In the genomic region with DNA sequence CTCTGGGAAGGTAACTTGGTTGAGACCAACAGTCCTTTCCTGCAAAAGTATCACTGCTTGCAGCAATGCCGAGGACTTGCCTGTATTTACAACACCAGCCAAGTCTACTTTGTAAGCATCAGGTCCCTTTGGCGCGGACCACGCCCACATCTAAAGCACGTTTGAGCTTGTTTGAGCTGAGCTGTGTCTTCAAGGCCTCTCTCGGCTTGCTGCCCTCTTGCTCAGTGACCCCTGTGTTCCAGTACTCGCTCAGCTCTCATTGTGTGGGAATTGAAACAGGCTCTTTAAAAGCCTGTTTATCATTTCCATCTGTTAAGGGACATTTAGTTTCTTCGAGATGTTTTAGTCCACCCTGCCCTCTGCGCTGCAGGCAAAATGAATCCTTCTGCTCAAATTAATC, we compare ENCODE assay signal across 8 mouse cellular contexts. TPM values are rescaled to one million over a fixed set of nuclear protein-coding genes. Genes with fewer than 3 reads are reported as not detected.
DNase-seq lines count a peak whose midpoint lies in the region; ATAC-seq lines count a peak whose summit lies in the region.
"Had no signal": no experiment of that assay in that cellular context is flagged by ENCODE, and none has a peak within 500 bp of the region (broad histone marks: within the 10 kb centered on the region; RNA-seq: fewer than 3 reads in every experiment).

No protein-coding gene starts in this region.

- DNase-seq in urinary bladder, postnatal 14 days (ENCODE audit: low spot score): peak; percentile 80
- DNase-seq in urinary bladder, adult 2 months (ENCODE audit: low spot score): no peak
- peak; percentile 76 for DNase-seq in forelimb bud, embryonic 11.5 days (ENCODE audit: low read depth, low spot score)
- peak; percentile 76 for DNase-seq in limb, embryonic 11.5 days (ENCODE audit: low spot score)
- no peak for DNase-seq in left cerebral cortex, adult 9 months (ENCODE audit: low spot score in 2 of 2)
- no peak for DNase-seq in right cerebral cortex, postnatal 14 days

- no peaks in the 10 kb centered on the region for H3K36me3 ChIP-seq in limb, embryonic 11.5 days (ENCODE audit: control insufficient read depth, insufficient read depth, low read length)
- H3K36me3 ChIP-seq: heart, embryonic 15.5 days had no signal

- 13% methylated on average over 9 of the region's 9 CpGs for WGBS in limb, embryonic 11.5 days

- H3K4me3 ChIP-seq in limb, embryonic 11.5 days (ENCODE audit: low read depth, low read length): no peak overlapping the region
- H3K4me3 ChIP-seq: heart, embryonic 15.5 days had no signal

- no peaks in the 10 kb centered on the region for H3K9me3 ChIP-seq in limb, embryonic 11.5 days (ENCODE audit: control insufficient read depth, low read length)
- H3K9me3 ChIP-seq: heart, embryonic 15.5 days had no signal

- peak; percentile 54; the same call in 1 of the 2 replicates for ATAC-seq in limb, embryonic 11.5 days (ENCODE audit: insufficient number of reproducible peaks, low FRiP score, low TSS enrichment, low read depth)
- ATAC-seq in erythroid progenitor cell, adult 5-6 weeks (replicated peaks; ENCODE audit: low FRiP score, poor library complexity, severe bottlenecking): no peak

- H3K27me3 ChIP-seq in limb, embryonic 11.5 days (ENCODE audit: control insufficient read depth, insufficient read depth, low read length): no peaks in the 10 kb centered on the region
- H3K27me3 ChIP-seq: heart, embryonic 15.5 days had no signal

- H3K27ac ChIP-seq in limb, embryonic 11.5 days (replicated peaks; ENCODE audit: low read depth, low read length): no peak overlapping the region; the same call in 1 of the 2 replicates
- H3K27ac ChIP-seq: heart, embryonic 15.5 days had no signal

- no peak overlapping the region for H3K9ac ChIP-seq in limb, embryonic 11.5 days (ENCODE audit: low read length)
- H3K9ac ChIP-seq: heart, embryonic 15.5 days had no signal

- H3K4me2 ChIP-seq in limb, embryonic 11.5 days (ENCODE audit: low read depth, severe bottlenecking): no peak overlapping the region
- H3K4me2 ChIP-seq: heart, embryonic 15.5 days had no signal

- H3K4me1 ChIP-seq in limb, embryonic 11.5 days (ENCODE audit: control insufficient read depth, insufficient read depth, low read length): peaks cover 10% of the 10 kb centered on the region; the same call in 1 of the 2 replicates

RNA-seq across cellular contexts. Expression of a gene that starts 26.9 kb away (rescaled TPM):
- polyA plus RNA-seq in urinary bladder, adult 2 months (2012; rRNA removed): 1,023 and 1,143 TPM in 2 replicates
- 9.9 and 10.3 TPM in 2 replicates for polyA plus RNA-seq in limb, embryonic 11.5 days (2014; fragmentation: Nextera tagmentation; extraction: Ambion mirVana)
- total RNA-seq in erythroid progenitor cell, adult 5-6 weeks (2015; ENCODE audit: low replicate concordance): not detected in 2 replicates
- not detected in 2 replicates for total RNA-seq in erythroid progenitor cell, adult 5-6 weeks (2017; ENCODE audit: low replicate concordance)

Comparison
In these comparisons a context has a peak if more than half of its experiments do, and no peak if none do; other contexts are left out.
1. DNase-seq: peak in urinary bladder, postnatal 14 days (single experiment), forelimb bud, embryonic 11.5 days (single experiment) and limb, embryonic 11.5 days (single experiment); none in urinary bladder, adult 2 months (single experiment), left cerebral cortex, adult 9 months (0 of 2) and right cerebral cortex, postnatal 14 days (single experiment).
2. RNA of a gene that starts 26.9 kb away (polyA plus RNA-seq): 1,023 to 1,143 TPM in urinary bladder, adult 2 months; 9.9 to 10.3 TPM in limb, embryonic 11.5 days; every median in the first group is over 10 times any median in the second.